9 mouse cellular contexts compared by ENCODE assay signal in the genomic region with DNA sequence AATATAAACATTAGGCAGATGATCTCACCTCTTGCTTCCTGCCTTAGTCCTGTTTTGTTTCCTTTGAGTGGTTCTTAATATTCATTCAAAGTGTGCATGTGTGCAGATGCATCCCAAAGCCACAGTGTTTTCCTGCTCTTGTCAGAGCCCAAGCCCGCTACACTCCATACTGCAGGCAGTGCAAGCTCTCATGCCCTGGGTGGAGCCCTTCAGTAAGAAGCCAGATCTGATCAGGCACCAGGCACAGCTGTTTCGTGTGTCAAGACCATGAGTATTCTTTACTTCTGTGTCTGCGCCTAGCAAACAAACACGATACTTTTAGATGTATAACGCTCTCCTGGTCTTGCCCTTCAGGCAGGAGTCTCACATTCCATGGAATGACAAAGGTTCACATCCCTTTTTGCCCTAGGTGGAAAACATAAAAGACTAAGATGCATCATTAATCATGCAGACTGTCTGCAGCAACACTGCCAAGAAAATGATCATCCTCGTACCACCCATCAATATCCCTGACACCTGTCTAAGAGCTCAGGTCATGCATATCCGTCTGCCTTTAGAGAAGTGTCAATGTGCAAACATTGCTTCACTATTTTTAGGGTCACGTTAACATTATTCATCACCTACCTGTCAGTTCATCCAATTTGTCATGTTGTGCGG.
DNase-seq lines count a peak whose midpoint lies in the region; ATAC-seq lines count a peak whose summit lies in the region.
"Had no signal": no experiment of that assay in that cellular context is flagged by ENCODE, and none has a peak within 500 bp of the region (broad histone marks: within the 10 kb centered on the region; RNA-seq: fewer than 3 reads in every experiment).

No protein-coding gene starts in this region.

- H3K27ac ChIP-seq in heart, embryonic 12.5 days (ENCODE audit: poor library complexity, severe bottlenecking) = peak overlapping the region; percentile 70; the same call in 1 of the 2 replicates
- peak overlapping the region; percentile 31; the same call in 1 of the 2 replicates for H3K27ac ChIP-seq in lung, embryonic 16.5 days (ENCODE audit: low read length)

- peaks cover 22% of the 10 kb centered on the region for H3K4me1 ChIP-seq in heart, embryonic 12.5 days (replicated peaks)
- peaks cover 6% of the 10 kb centered on the region for H3K4me1 ChIP-seq in lung, embryonic 16.5 days (replicated peaks; ENCODE audit: control insufficient read depth, insufficient read depth, low read length)

- no peak overlapping the region for H3K4me2 ChIP-seq in heart, embryonic 12.5 days
- H3K4me2 ChIP-seq in lung, embryonic 16.5 days (ENCODE audit: low read depth, low read length) = no peak overlapping the region

- no peaks in the 10 kb centered on the region for H3K36me3 ChIP-seq in heart, embryonic 12.5 days
- no peaks in the 10 kb centered on the region for H3K36me3 ChIP-seq in lung, embryonic 16.5 days (ENCODE audit: control insufficient read depth, insufficient read depth, low read length)

- H3K9me3 ChIP-seq in heart, embryonic 12.5 days (replicated peaks) = no peaks in the 10 kb centered on the region
- no peaks in the 10 kb centered on the region for H3K9me3 ChIP-seq in lung, embryonic 16.5 days (ENCODE audit: control insufficient read depth, low read length)

- peak; percentile 30 to 38 for DNase-seq in cerebellum, postnatal 25 days
- DNase-seq in cerebellum, adult 9-10 months = no peak
- peak; percentile 45 for DNase-seq in 3T3-L1 (ENCODE audit: low read depth, low spot score)
- DNase-seq in layer of hippocampus, adult 11-12 months (ENCODE audit: low spot score) = no peak
- DNase-seq in Muller cell, postnatal 12 days (ENCODE audit: inconsistent ontology term) = no peak

- no peak overlapping the region for H3K9ac ChIP-seq in heart, embryonic 12.5 days
- no peak overlapping the region for H3K9ac ChIP-seq in lung, embryonic 16.5 days (ENCODE audit: low read length)

- no peaks in the 10 kb centered on the region for H3K27me3 ChIP-seq in heart, embryonic 12.5 days (replicated peaks)
- no peaks in the 10 kb centered on the region for H3K27me3 ChIP-seq in lung, embryonic 16.5 days (ENCODE audit: control insufficient read depth, insufficient read depth, low read depth, low read length)
- H3K27me3 ChIP-seq: CH12.LX had no signal

- H3K4me3 ChIP-seq in heart, embryonic 12.5 days = no peak overlapping the region
- no peak overlapping the region for H3K4me3 ChIP-seq in lung, embryonic 16.5 days (ENCODE audit: low read length)

- 42% methylated on average over 9 of the region's 9 CpGs for WGBS in heart, embryonic 12.5 days
- WGBS in lung, embryonic 16.5 days = 32% methylated on average over 9 of the region's 9 CpGs

- ATAC-seq in heart, embryonic 12.5 days (ENCODE audit: insufficient number of reproducible peaks, low FRiP score) = no peak
- peak; percentile 70 for ATAC-seq in lung, embryonic 16.5 days (ENCODE audit: low read depth)
- no peak for ATAC-seq in granulocyte monocyte progenitor cell, adult 5-6 weeks (replicated peaks; ENCODE audit: poor library complexity, severe bottlenecking)

Comparison
In these comparisons a context has a peak if more than half of its experiments do, and no peak if none do; other contexts are left out.
1. DNase-seq: peak in cerebellum, postnatal 25 days (2 of 2) and 3T3-L1 (single experiment); none in cerebellum, adult 9-10 months (single experiment), layer of hippocampus, adult 11-12 months (single experiment) and Muller cell, postnatal 12 days (single experiment).